Comparison of ENCODE assay signal across 34 mouse cellular contexts in genomic region chr16:92856779-92857178, GRCm38 (mm10).
"Had no signal": no experiment of that assay in that cellular context is flagged by ENCODE, and none has a peak within 500 bp of the region (broad histone marks: within the 10 kb centered on the region; RNA-seq: fewer than 3 reads in every experiment).

No protein-coding gene starts in this region.

- H3K4me2 ChIP-seq: heart, embryonic 11.5 days; heart, embryonic 12.5 days; heart, embryonic 13.5 days; heart, embryonic 15.5 days; hindbrain, embryonic 12.5 days; hindbrain, embryonic 13.5 days; hindbrain, embryonic 15.5 days; intestine, embryonic 15.5 days; kidney, embryonic 15.5 days had no signal

- H3K27me3 ChIP-seq: hindbrain, embryonic 12.5 days; hindbrain, embryonic 13.5 days; hindbrain, embryonic 15.5 days; intestine, embryonic 15.5 days; kidney, embryonic 15.5 days had no signal

- H3K27ac ChIP-seq: heart, embryonic 10.5 days; heart, embryonic 13.5 days; heart, embryonic 15.5 days; hindbrain, embryonic 10.5 days; hindbrain, embryonic 12.5 days; hindbrain, embryonic 13.5 days; hindbrain, embryonic 15.5 days; hindbrain, postnatal 0 days; intestine, embryonic 15.5 days; kidney, embryonic 15.5 days; kidney, postnatal 0 days; layer of hippocampus, adult 2 months; left cerebral cortex, adult 2 months had no signal

- H3K4me3 ChIP-seq: heart, embryonic 10.5 days; heart, embryonic 12.5 days; heart, embryonic 13.5 days; heart, embryonic 15.5 days; hindbrain, embryonic 10.5 days; hindbrain, embryonic 12.5 days; hindbrain, embryonic 13.5 days; hindbrain, embryonic 15.5 days; intestine, embryonic 15.5 days; kidney, embryonic 15.5 days; layer of hippocampus, adult 2 months; left cerebral cortex, adult 2 months had no signal

- H3K36me3 ChIP-seq: heart, embryonic 10.5 days; heart, embryonic 12.5 days; heart, embryonic 13.5 days; heart, embryonic 15.5 days; hindbrain, embryonic 10.5 days; hindbrain, embryonic 12.5 days; hindbrain, embryonic 13.5 days; hindbrain, embryonic 15.5 days; intestine, embryonic 15.5 days; kidney, embryonic 15.5 days had no signal

- H3K9me3 ChIP-seq: heart, embryonic 10.5 days; heart, embryonic 12.5 days; heart, embryonic 13.5 days; heart, embryonic 15.5 days; hindbrain, embryonic 10.5 days; hindbrain, embryonic 12.5 days; hindbrain, embryonic 13.5 days; hindbrain, embryonic 15.5 days; intestine, embryonic 15.5 days; kidney, embryonic 15.5 days had no signal

- DNase-seq: heart, postnatal 10 days; heart, postnatal 14 days; heart, postnatal 4 days; kidney, adult 11 months; kidney, adult 18-20 months; kidney, adult 2 months; kidney, adult 8-10 months; kidney, adult 9 months; kidney, postnatal 10 days; kidney, postnatal 14 days; kidney, postnatal 25 days; kidney, postnatal 36 days; kidney, postnatal 4 days; layer of hippocampus, adult 9-11 months; layer of hippocampus, postnatal 36 days had no signal

- H3K9ac ChIP-seq: heart, embryonic 12.5 days; heart, embryonic 13.5 days; heart, embryonic 15.5 days; hindbrain, embryonic 12.5 days; hindbrain, embryonic 13.5 days; hindbrain, embryonic 15.5 days; intestine, embryonic 15.5 days; kidney, embryonic 15.5 days had no signal

- H3K4me1 ChIP-seq: heart, embryonic 10.5 days; heart, embryonic 12.5 days; heart, embryonic 13.5 days; heart, embryonic 15.5 days; hindbrain, embryonic 10.5 days; hindbrain, embryonic 12.5 days; hindbrain, embryonic 13.5 days; hindbrain, embryonic 15.5 days; intestine, embryonic 15.5 days had no signal

- ATAC-seq: hindbrain, embryonic 16.5 days; hindbrain, postnatal 0 days; inflammation-experienced regulatory T-cells, adult 6 months; intestine, embryonic 15.5 days; intestine, embryonic 16.5 days; intestine, postnatal 0 days had no signal
